Mouse (Mus musculus) NIH3T3 (cell line): ENCODE measurements around the gene Hoxa5.
A peak's percentile ranks its signal among the peaks of the same experiment; 100 is the strongest.

Experiments used
- DNase-seq: peaks from one replicate; pipeline ENCODE4 v3.0.0-alpha.2; 2012; ENCODE audit warnings: low read depth

Hoxa5 gene

GRCm38 (mm10) chr6:52177061-52177735, 27.2 kb downstream of the Hoxa5 start, which contains the start of gene 5730596B20Rik:
Gene 5730596B20Rik, plus strand, starts transcription at chr6:52177498.
- DNase-seq, result peak; percentile 84

GRCm38 (mm10) chr6:52176391-52176790, 28.0 kb downstream of the Hoxa5 start:
- no peak for DNase-seq

GRCm38 (mm10) chr6:52175864-52176263, 28.5 kb downstream of the Hoxa5 start:
- DNase-seq, result peak; percentile 72

- DNase-seq, result peak; percentile 76
These were observed 29.2 kb downstream of the Hoxa5 start for GRCm38 (mm10) chr6:52174968-52175751.

GRCm38 (mm10) chr6:52173648-52174047, 30.7 kb downstream of the Hoxa5 start:
- no peak for DNase-seq

GRCm38 (mm10) chr6:52172501-52172900, 31.9 kb downstream of the Hoxa5 start:
- peak; percentile 95 for DNase-seq

- DNase-seq, result no peak
These were observed 32.4 kb downstream of the Hoxa5 start for GRCm38 (mm10) chr6:52171938-52172337.

GRCm38 (mm10) chr6:52171331-52171730, 33.1 kb downstream of the Hoxa5 start:
- peak; percentile 94 for DNase-seq

GRCm38 (mm10) chr6:52170898-52171223, 33.5 kb downstream of the Hoxa5 start:
- DNase-seq, result no peak

GRCm38 (mm10) chr6:52170166-52170897, 34.1 kb downstream of the Hoxa5 start:
- DNase-seq, result peak; percentile 61

- DNase-seq, result peak; percentile 52
These were observed 34.8 kb downstream of the Hoxa5 start for GRCm38 (mm10) chr6:52169499-52170165.

- peak; percentile 77 for DNase-seq
These were observed 36.0 kb downstream of the Hoxa5 start for GRCm38 (mm10) chr6:52168191-52169055.

GRCm38 (mm10) chr6:52167736-52168161, 36.6 kb downstream of the Hoxa5 start:
- peak; percentile 69 for DNase-seq

- peak; percentile 58 for DNase-seq
These were observed 37.2 kb downstream of the Hoxa5 start for GRCm38 (mm10) chr6:52167176-52167575.

GRCm38 (mm10) chr6:52166431-52167077, 37.8 kb downstream of the Hoxa5 start:
- peak; percentile 71 for DNase-seq

GRCm38 (mm10) chr6:52165441-52166370, 38.7 kb downstream of the Hoxa5 start:
- peak; percentile 83 for DNase-seq

- DNase-seq, result peak; percentile 88
These were observed 39.6 kb downstream of the Hoxa5 start, which contains the start of gene Hoxa2 for GRCm38 (mm10) chr6:52164626-52165440. Gene Hoxa2, minus strand, starts transcription at chr6:52164831.

GRCm38 (mm10) chr6:52164051-52164625, 40.2 kb downstream of the Hoxa5 start:
- DNase-seq, result peak; percentile 71
